Mouse (Mus musculus) heart, postnatal 0 days (tissue): ENCODE results near the gene Apobec2. TPM values are rescaled to one million over a fixed set of nuclear protein-coding genes. Genes with fewer than 3 reads are reported as not detected.
A peak's percentile ranks its signal among the peaks of the same experiment; 100 is the strongest.

ENCODE experiments used
- ATAC-seq: fragments of 200-750 bp; cut with Nextera tagmentation; 2 replicates; pipeline ENCODE4 v1.8.0; 2017; ENCODE audit warnings: low read depth, moderate number of reproducible peaks, moderate library complexity; ENCODE audit not compliant: insufficient read depth
- DNase-seq: peaks from one replicate; pipeline ENCODE4 v3.0.0-alpha.2; 2016; ENCODE audit warnings: low spot score
- H3K27ac ChIP-seq: fragments of 300-500 bp; sonication (generic); 2 replicates; pipeline ENCODE4 v1.5.1; 2014; ENCODE audit warnings: low read depth, mild to moderate bottlenecking
- H3K27me3 ChIP-seq: fragments of 300-500 bp; sonication (generic); 2 replicates; pipeline ENCODE4 v1.6.1; 2014; ENCODE audit warnings: low read length, mixed read lengths; ENCODE audit not compliant: control insufficient read depth, insufficient read depth
- H3K36me3 ChIP-seq: fragments of 300-500 bp; sonication (generic); replicated peaks from 2 replicates; pipeline ENCODE4 v1.6.1; 2014; ENCODE audit warnings: low read length, mixed read lengths; ENCODE audit not compliant: control insufficient read depth, insufficient read depth
- H3K4me1 ChIP-seq: fragments of 300-500 bp; sonication (generic); 2 replicates; pipeline ENCODE4 v1.6.1; 2014; ENCODE audit warnings: antibody characterized with exemption; ENCODE audit not compliant: control insufficient read depth, insufficient read depth
- H3K4me2 ChIP-seq: fragments of 300-500 bp; sonication (generic); 2 replicates; pipeline ENCODE4 v1.6.1; 2014; ENCODE audit warnings: low read depth, mild to moderate bottlenecking, low read length, moderate library complexity
- H3K4me3 ChIP-seq: fragments of 300-500 bp; sonication (generic); 2 replicates; pipeline ENCODE4 v1.5.1; 2014; ENCODE audit warnings: low read depth, low read length
- H3K9ac ChIP-seq: fragments of 300-500 bp; sonication (generic); replicated peaks from 2 replicates; pipeline ENCODE4 v1.6.1; 2014; ENCODE audit warnings: low read depth, low read length, mixed read lengths
- H3K9me3 ChIP-seq: fragments of 300-500 bp; sonication (generic); replicated peaks from 2 replicates; pipeline ENCODE4 v1.6.1; 2016; ENCODE audit warnings: low read length; ENCODE audit not compliant: control insufficient read depth
- CTCF ChIP-seq: IDR thresholded peaks from 2 replicates; pipeline ENCODE4 v1.5.1; 2016; ENCODE audit warnings: antibody characterized with exemption, control low read depth, low read depth
- EP300 ChIP-seq: IDR thresholded peaks from 2 replicates; pipeline ENCODE4 v1.6.1; 2016; ENCODE audit warnings: antibody characterized with exemption, low read depth
- WGBS: fragments of 180-500 bp; shearing (Covaris S2); extraction: QIAGEN DNeasy Blood & Tissue Kit; methylation state at CpG from one replicate; pipeline ENCODE4 v1.1.7; 2014; 5-methylcytosine and 5-hydroxymethylcytosine counted together
- polyA plus RNA-seq: library from polyadenylated mRNA; unstranded; fragments of >200 nt; fragmentation: Nextera tagmentation; extraction: Ambion mirVana; gene quantifications from 2 replicates; pipeline ENCODE4 v1.2.1, GENCODE M21; 2015
- total RNA-seq: library from RNA; depleted of rRNA; stranded (reverse); fragments of >200 nt; gene quantifications from 2 replicates; pipeline ENCODE4 v1.2.3, GENCODE M21; 2014; ENCODE audit warnings: low replicate concordance

Apobec2 gene
- total and polyA plus RNA-seq, 2 experiments from 2014 or later: 265 to 325 TPM

DNA sequence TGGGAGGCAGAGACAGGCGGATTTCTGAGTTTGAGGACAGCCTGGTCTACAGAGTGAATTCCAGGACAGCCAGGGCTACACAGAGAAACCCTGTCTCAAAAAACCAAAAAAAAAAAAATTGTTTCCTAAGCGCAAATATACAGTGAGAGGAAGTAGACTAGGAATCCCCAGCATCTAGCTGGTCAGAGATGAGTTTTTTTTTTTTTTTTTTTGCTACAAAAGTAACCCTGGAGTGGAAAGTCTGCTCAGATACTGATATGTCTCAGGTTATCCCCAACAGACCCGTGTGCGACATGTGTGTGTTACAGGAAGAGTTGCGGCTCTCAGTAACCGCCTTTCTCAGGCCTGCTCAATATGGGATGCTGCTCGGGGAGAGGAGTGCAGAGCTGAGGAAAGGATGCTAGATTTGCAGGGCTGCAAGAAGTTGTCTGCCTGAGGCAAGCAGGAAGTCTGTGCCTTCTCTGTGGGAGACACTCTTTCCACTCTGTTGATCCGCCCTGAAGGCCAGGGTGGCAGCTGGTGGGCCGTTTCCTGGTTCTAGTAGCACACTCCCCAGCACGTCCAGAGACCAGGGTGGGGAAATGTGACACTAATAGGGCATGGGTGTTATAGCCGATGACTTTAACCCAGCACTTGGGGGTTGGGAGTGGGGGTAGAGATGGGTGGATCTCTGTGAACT lies 4.7 kb downstream of the Apobec2 start:
- Histone ChIP-seq H3K4me2 (peak overlapping the region; percentile 60; the same call in 1 of the 2 replicates), H3K4me1 (peaks cover 61% of the 10 kb centered on the region), H3K27ac (peak overlapping the region; percentile 86), H3K27me3 (no peaks in the 10 kb centered on the region), H3K9me3 (no peaks in the 10 kb centered on the region), H3K9ac (no peak overlapping the region), H3K4me3 (no peak overlapping the region), H3K36me3 (peaks cover 19% of the 10 kb centered on the region)
- ATAC-seq (no peak), DNase-seq (no peak)
- 43% methylated on average over 11 of the region's 11 CpGs for WGBS
- TF ChIP-seq CTCF (no peak), EP300 (no peak)

DNA sequence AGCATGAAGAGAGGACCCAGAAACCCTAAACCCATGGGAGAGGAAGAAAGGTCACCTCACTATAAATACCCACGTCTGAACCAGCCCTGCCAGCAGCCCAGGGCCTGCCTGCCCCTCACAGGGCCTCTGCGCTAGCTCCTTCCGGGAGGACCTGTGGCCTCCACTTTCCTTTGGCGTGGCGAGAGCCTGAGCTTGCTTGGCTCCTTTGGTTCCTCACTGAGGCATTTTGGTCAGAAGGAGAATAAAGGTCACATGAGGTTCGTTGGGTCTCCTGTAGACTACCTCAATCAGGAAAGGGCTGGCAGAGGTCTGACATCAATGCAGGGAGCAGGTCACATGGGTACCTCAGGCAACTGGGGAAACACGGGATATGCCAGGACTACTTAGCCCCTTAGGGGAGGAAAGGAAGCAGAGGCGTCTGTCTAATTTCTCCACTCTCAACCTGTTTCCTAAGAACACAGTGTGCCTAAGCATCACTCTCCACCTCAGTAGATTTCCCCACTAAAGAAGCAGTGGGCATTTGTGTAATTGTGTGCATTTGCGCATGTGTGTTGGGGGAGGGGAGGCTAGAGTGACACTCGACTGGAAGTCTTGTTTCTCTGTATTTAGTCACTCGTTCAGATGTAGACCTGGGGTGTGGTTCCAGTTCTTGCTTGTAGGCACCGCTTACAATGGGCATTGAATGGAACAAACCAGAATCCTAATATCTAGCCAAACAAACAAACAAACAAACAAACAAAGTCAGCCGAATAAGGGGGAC lies 5.6 kb downstream of the Apobec2 start:
- Histone ChIP-seq H3K27ac (peak overlapping the region; percentile 86), H3K4me1 (peaks cover 57% of the 10 kb centered on the region), H3K9me3 (no peaks in the 10 kb centered on the region), H3K4me2 (peak overlapping the region; percentile 45), H3K4me3 (no peak overlapping the region; the same call in 1 of the 2 replicates), H3K9ac (peak overlapping the region; percentile 38), H3K36me3 (peaks cover 27% of the 10 kb centered on the region), H3K27me3 (no peaks in the 10 kb centered on the region)
- ATAC-seq (peak; percentile 58; the same call in 1 of the 2 replicates), DNase-seq (peak; percentile 52)
- WGBS: 29% methylated on average over 13 of the region's 13 CpGs
- no peak for TF ChIP-seq CTCF
- TF ChIP-seq EP300: peak; percentile 42; the same call in 1 of the 2 replicates

DNA sequence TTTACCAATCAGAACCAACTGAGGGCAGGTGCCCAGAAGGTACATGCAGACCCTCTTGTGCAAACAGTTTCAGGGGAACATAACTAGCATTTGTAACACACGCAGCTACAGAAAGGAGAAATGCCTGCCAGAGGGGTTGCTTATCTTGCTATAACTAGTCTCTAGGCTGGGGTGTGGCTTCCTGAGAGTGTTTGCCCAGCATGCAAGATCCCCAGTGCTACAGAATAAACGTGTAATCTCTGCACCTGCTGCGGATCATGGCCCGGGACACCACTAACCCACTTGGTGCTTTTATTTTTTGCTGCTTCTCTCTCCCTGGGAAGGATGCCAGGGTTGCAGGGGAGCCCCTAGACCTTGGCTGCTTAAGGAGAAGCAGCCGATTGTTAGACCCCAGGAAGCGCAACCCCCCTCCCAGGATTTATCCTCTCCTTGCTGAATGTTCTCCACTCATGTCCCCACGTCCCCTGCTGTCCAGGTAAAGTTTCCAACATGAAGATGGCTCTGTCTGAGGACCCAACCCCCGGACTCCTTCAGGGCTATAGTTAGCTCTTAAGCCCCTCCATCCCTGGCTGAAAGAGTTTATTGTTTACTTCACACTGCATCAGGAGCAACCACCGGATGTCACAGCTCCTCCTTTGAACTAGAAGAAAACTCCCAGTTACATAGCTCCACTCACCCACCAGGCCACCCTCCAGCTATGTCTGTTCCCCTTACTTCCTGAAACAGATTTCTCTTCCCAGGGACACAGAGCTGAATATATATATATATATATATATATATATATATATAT lies 6.7 kb downstream of the Apobec2 start:
- Histone ChIP-seq H3K27ac (peak overlapping the region; percentile 83), H3K36me3 (peaks cover 38% of the 10 kb centered on the region), H3K9me3 (no peaks in the 10 kb centered on the region), H3K4me3 (0 out of 2 replicates have a peak overlapping the region, but pooled peaks have one; percentile 8), H3K4me1 (peaks cover 57% of the 10 kb centered on the region), H3K4me2 (peak overlapping the region; percentile 45), H3K27me3 (no peaks in the 10 kb centered on the region), H3K9ac (no peak overlapping the region)
- no peak for TF ChIP-seq CTCF
- 12% methylated on average over 9 of the region's 9 CpGs for WGBS
- DNase-seq (peak; percentile 58), ATAC-seq (no peak)

DNA sequence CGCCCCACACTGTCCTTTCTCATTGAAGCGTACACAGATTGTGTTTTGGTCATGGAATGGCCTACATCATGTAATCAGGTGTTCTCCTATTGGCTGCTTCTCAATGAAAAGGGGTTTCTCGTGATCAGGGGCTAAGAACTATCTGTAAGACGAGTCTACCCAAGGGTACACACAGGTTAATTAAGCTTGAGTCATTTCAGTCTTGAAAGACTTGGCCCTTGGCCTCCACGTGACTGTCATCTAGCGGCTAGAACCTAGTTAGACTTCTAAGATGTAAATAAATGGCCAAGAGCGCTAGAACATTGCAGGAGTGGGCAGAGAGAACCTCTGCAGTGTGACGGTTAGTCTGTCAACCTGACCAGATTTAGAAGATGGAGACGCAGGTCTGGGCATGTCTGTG lies 8.5 kb downstream of the Apobec2 start:
- Histone ChIP-seq H3K9me3 (no peaks in the 10 kb centered on the region), H3K4me3 (no peak overlapping the region), H3K4me1 (peaks cover 42% of the 10 kb centered on the region), H3K9ac (no peak overlapping the region), H3K4me2 (no peak overlapping the region), H3K27me3 (no peaks in the 10 kb centered on the region), H3K36me3 (peaks cover 56% of the 10 kb centered on the region), H3K27ac (no peak overlapping the region)
- ATAC-seq (no peak), DNase-seq (no peak)
- no peak for TF ChIP-seq CTCF
- no peak for TF ChIP-seq EP300
- 86% methylated on average over 9 of the region's 9 CpGs for WGBS

DNA sequence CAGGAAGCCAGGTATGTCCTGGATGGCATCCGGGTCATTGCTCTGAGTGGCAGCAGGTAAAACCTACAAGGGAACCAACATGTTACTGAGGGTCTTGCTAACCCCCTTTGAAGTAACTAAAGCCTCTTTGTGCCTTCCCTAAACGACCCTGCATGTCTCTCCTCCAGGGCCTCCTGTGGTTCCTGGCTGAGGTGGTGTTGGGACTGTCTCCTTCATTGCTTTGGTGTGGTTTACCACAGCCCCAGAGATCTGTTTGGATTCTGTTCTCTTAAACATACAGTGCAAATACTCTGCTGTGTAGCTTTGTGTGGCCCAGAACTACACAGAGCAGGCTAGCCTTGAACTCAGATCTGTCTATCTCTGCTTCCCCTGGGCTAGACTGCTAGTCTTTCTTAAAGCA lies 13.2 kb downstream of the Apobec2 start:
- no peak for ATAC-seq

More for the DNA sequence above, 13.2 kb downstream of the Apobec2 start:
- H3K9ac ChIP-seq: no peak overlapping the region
- H3K4me3 ChIP-seq: no peak overlapping the region
- WGBS: 62% methylated on average over 2 of the region's 2 CpGs
- H3K4me1 ChIP-seq: peaks cover 7% of the 10 kb centered on the region; the same call in 1 of the 2 replicates
- TF ChIP-seq CTCF (no peak), EP300 (no peak)
- no peaks in the 10 kb centered on the region for H3K9me3 ChIP-seq
- H3K36me3 ChIP-seq: peaks cover 92% of the 10 kb centered on the region
- H3K27me3 ChIP-seq: no peaks in the 10 kb centered on the region
- H3K4me2 ChIP-seq: no peak overlapping the region
- no peak overlapping the region for H3K27ac ChIP-seq
- DNase-seq: no peak
